Mouse (Mus musculus) gastrocnemius, postnatal 14 days (tissue): ENCODE data around the gene Ypel2. TPM values are rescaled to one million over a fixed set of nuclear protein-coding genes. Genes with fewer than 3 reads are reported as not detected.

Experiments used
- DNase-seq: peaks from one replicate; pipeline ENCODE4 v3.0.0; 2021; ENCODE audit warnings: mixed read lengths
- intact Hi-C: fragments of 180-260 bp; cut with DNase I; formaldehyde crosslinking; loops from one replicate; pipeline ENCODE4 v1.15.1; 2025; ENCODE audit warnings: low total_unique reads
- total RNA-seq, 2 experiments: library from RNA; stranded (reverse); gene quantifications; 2 replicates each; pipeline ENCODE4 v1.2.3; 2021

Ypel2 gene
- total RNA-seq, 2 experiments from 2014 or later, result 6.7 to 9.7 TPM

DNA sequence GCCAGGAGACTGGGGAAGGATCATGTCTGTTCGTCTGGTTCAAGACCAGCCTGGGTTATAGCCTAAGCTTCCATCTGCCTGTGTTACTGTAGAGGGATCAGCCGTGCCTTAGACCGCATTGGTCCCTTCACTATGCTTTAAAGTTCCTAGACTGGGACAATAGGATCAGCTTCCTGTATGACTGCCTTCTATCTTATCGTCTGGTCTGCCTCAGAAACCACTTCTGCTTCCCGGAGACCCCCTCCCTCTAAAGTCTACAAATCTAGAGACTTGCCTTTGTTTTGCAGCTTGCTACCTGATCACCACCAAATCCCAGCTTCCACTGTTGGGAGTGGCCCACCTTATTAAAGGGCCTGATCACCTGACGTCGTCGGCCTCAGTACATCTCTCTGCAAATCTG lies 7.7 kb upstream of the Ypel2 start:
- intact Hi-C loops, result no loop called here
- DNase-seq, result no peak

- intact Hi-C loops, result loop anchor here (10.0 kb wide), 1 partner anchor 101 kb away; no protein-coding TSS in a partner anchor
- no peak for DNase-seq
Observed at GRCm38 (mm10) chr11:86996266-86996665, 2.8 kb upstream of the Ypel2 start.

GRCm38 (mm10) chr11:86995625-86996221 lies 2.2 kb upstream of the Ypel2 start:
- DNase-seq, result peak; percentile 48
- intact Hi-C loops, result loop anchor here (10.0 kb wide), 1 partner anchor 101 kb away; no protein-coding TSS in a partner anchor

- intact Hi-C loops, result loop anchor here (5.0 to 10.0 kb wide), 2 partner anchors 38 to 100 kb away; no protein-coding TSS in a partner anchor
- no peak for DNase-seq
Observed at GRCm38 (mm10) chr11:86994791-86995624, 1.5 kb upstream of the Ypel2 start.

GRCm38 (mm10) chr11:86994330-86994729 lies 823 bp upstream of the Ypel2 start:
- intact Hi-C loops, result loop anchor here (5.0 to 10.0 kb wide), 2 partner anchors 37 to 100 kb away; no protein-coding TSS in a partner anchor
- DNase-seq, result no peak

- DNase-seq, result no peak
Observed at GRCm38 (mm10) chr11:86992461-86992988, 982 bp downstream of the Ypel2 start.

GRCm38 (mm10) chr11:86991241-86991640 lies 2.3 kb downstream of the Ypel2 start:
- intact Hi-C loops, result loop anchor here (5.0 to 10.0 kb wide), 2 partner anchors 34 to 96 kb away; no protein-coding TSS in a partner anchor
- no peak for DNase-seq

More at GRCm38 (mm10) chr11:86992461-86992988, 982 bp downstream of the Ypel2 start:
- intact Hi-C loops, result loop anchor here (5.0 to 10.0 kb wide), 2 partner anchors 35 to 98 kb away; no protein-coding TSS in a partner anchor

DNA sequence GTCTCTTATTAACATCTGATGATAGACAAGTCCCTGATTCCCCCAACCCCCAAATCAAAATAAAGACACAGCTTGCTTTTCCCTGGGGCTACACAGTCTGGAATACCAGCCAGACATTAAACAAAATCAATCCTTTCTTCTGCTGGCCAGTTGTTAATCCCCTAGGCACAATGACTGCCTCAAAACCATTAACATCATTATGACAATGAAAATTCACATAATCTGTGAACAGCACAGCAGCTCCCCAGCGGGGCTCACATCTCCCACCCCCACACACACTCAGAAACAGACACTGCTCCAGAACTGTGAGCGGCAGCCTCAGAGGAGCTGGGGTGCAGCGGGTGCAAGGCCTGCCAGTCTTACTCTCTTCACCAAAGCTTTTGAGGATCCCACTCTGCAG lies 3.2 kb downstream of the Ypel2 start:
- DNase-seq, result no peak

DNA sequence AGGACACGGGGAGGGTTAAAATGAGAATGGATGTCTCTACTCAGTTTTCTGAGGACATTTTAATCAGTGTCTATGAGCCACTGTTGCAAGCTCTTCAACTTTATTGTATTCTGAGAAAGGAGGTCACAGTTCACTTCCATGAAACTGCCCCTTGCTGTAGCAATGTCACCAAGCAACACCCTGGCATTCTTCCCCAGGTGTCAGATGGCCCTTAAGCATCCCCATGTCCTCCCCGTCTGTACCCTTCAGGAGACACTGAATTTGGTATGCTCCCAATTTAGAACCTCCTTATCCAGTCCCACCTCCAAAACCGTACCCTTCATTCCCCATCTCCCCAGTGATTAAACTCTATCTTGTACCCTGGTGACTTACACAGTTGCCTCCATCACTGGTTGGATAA lies 8.5 kb downstream of the Ypel2 start:
- intact Hi-C loops, result no loop called here
- DNase-seq, result no peak

More for the DNA sequence above, 3.2 kb downstream of the Ypel2 start:
- intact Hi-C loops, result loop anchor here (5.0 to 10.0 kb wide), 2 partner anchors 33 to 96 kb away; no protein-coding TSS in a partner anchor

DNA sequence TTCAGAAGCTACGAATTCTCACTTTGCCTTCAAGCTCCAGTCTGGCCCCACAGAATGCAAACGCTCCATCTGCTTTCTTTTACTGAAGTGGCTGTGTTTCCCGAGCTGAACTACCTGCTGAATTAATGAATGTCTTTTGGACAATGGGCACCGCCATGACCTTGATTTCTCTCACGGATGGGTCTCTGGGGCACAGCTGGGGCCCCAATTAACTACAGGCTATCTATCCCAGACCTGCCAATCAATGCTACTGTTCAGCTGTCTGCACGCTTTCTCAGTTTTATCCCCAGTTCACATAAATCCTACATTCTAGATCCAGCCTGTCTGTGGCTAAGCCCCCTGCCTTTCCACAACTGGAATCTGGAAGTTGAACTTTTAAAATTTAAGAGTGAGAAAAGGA lies 10.5 kb downstream of the Ypel2 start:
- intact Hi-C loops, result no loop called here
- no peak for DNase-seq

DNA sequence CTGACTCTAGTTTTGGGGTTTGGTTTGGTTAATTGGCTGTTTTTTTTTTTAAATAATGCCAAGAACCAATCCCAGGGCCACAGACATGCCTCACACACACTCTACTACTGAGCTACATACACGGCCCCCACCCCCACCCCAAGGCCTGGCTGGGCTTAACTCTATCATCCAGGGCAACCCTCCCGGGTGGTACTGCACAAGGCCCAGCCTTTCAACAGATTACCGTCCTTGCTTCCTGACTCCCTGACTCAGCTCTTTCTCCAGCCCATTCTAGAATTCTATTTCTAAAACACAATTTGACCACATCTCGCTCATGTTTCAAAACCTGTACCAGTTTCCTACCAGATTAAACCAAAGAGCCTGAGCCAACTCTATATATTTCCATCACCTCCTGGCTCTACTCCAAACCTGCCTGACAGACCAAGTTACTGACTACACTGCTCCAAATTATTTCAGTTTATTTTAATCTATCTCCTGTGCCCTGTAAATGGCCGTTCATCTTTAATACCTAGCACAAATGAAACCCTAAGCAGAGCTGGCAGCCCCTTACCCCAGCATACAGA lies 12.2 kb downstream of the Ypel2 start:
- intact Hi-C loops, result no loop called here
- no peak for DNase-seq

- no peak for DNase-seq
- intact Hi-C loops, result no loop called here
Observed at GRCm38 (mm10) chr11:86980526-86980925, 13.0 kb downstream of the Ypel2 start.

DNA sequence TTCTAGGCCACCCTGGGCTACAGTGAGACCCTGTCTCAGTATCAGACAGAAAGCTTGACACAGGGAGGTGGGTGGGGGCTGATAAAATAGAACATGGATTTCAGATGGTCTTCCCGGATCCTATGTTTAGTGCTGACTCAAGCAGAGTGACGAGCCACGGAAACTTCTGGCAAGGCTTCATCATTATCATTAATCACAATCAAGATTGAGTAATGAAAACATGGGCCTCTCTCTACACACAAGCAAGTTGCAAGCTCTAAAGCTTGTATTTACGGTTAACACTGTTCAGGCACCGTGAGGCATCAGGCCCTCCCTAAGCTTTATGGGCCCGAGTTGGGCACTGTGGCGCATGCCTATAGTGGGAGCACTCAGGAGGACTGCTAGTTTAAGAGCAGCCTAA lies 13.7 kb downstream of the Ypel2 start:
- no peak for DNase-seq
- intact Hi-C loops, result no loop called here

- no peak for DNase-seq
- intact Hi-C loops, result no loop called here
Observed at GRCm38 (mm10) chr11:86977242-86977641, 16.3 kb downstream of the Ypel2 start.

GRCm38 (mm10) chr11:86974401-86974800 lies 19.1 kb downstream of the Ypel2 start:
- no peak for DNase-seq
- intact Hi-C loops, result no loop called here

DNA sequence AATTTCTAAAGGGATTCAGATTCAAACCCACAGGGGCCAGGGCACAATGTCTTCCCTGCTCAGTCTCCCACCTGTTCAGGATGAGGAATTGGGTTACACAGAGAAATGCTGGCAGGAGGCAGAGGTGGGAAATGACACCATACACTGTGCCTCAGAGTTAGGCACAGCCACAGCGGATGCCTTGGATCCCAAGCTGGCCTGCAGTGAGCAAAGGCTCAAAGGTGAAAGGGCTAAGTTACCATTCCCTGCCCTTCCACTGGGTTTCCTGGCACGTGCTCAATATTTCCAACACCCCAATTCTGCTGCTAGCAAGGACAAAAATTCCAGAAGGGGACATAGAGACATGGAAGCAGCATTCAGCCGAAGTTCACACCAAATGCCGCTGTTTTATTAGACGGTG lies 20.3 kb downstream of the Ypel2 start:
- intact Hi-C loops, result no loop called here
- DNase-seq, result no peak

DNA sequence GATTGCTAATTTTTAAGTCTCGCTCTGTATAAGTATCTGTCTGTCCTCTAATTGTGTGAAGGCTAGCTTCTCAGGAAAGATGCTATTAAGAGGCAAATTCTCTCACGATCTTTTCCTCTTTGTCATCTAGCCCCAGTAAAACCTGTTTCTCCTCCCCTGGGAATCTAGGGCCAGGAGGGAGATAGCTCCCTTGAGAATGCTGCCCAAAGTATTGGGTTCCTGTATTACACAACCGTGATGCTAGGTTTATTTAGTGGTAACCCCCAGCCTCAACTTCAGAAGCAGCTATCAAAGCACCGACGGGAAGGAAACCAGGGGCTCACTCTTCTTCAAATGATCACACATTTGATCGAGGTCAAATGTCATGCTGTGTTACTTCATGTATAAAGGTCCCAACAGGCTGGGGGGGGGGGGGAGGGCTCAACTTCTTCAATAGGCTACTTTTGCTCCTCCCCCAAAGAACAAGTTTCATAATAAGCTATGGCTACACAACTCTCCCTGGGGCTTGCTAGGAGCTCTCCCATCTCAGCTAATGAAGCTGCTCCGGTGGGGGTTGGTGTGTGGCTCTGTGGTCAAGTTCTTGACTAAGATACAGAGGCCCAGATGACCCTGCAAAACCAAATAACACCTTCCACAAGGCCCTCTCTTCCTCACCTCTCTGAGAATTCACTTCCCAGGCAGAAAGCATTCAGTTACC lies 22.3 kb downstream of the Ypel2 start:
- DNase-seq, result no peak
- intact Hi-C loops, result no loop called here

GRCm38 (mm10) chr11:86969041-86969821 lies 24.3 kb downstream of the Ypel2 start:
- intact Hi-C loops, result no loop called here
- no peak for DNase-seq

GRCm38 (mm10) chr11:86967506-86967905 lies 26.0 kb downstream of the Ypel2 start:
- no peak for DNase-seq
- intact Hi-C loops, result no loop called here
